Mouse (Mus musculus) adrenal gland, adult 8-10 months (tissue): ENCODE measurements around the gene Sparcl1. TPM values are rescaled to one million over a fixed set of nuclear protein-coding genes. Genes with fewer than 3 reads are reported as not detected.
A peak's percentile ranks its signal among the peaks of the same experiment; 100 is the strongest.

Experiments used
- DNase-seq: peaks from one replicate; pipeline ENCODE4 v3.0.0; 2022
- total RNA-seq, 4 experiments: library from RNA; stranded (reverse); gene quantifications; 2 replicates each; pipeline ENCODE4 v1.2.4; 2022

Gene Sparcl1
- total RNA-seq, 4 experiments from 2014 or later, result 33.3 to 48.7 (median 41.3) TPM

- DNase-seq, result no peak
These were observed 3.2 kb downstream of the Sparcl1 start for GRCm38 (mm10) chr5:104110171-104110920.

GRCm38 (mm10) chr5:104109516-104109915, 4.0 kb downstream of the Sparcl1 start:
- DNase-seq, result peak; percentile 39

GRCm38 (mm10) chr5:104108879-104109369, 4.6 kb downstream of the Sparcl1 start:
- no peak for DNase-seq

- no peak for DNase-seq
These were observed 5.2 kb downstream of the Sparcl1 start for GRCm38 (mm10) chr5:104108127-104108875.

- DNase-seq, result no peak
These were observed 9.4 kb downstream of the Sparcl1 start for GRCm38 (mm10) chr5:104104111-104104510.

GRCm38 (mm10) chr5:104103171-104103570, 10.4 kb downstream of the Sparcl1 start:
- DNase-seq, result no peak

GRCm38 (mm10) chr5:104101678-104102531, 11.6 kb downstream of the Sparcl1 start:
- no peak for DNase-seq

- DNase-seq, result no peak
These were observed 17.2 kb downstream of the Sparcl1 start for GRCm38 (mm10) chr5:104096078-104096938.

- no peak for DNase-seq
These were observed 18.0 kb downstream of the Sparcl1 start for GRCm38 (mm10) chr5:104095416-104096077.

- DNase-seq, result no peak
These were observed 23.8 kb downstream of the Sparcl1 start for GRCm38 (mm10) chr5:104089751-104090150.

GRCm38 (mm10) chr5:104085366-104085765, 28.2 kb downstream of the Sparcl1 start:
- DNase-seq, result no peak

- no peak for DNase-seq
These were observed 32.8 kb downstream of the Sparcl1 start for GRCm38 (mm10) chr5:104080736-104081135.

GRCm38 (mm10) chr5:104077508-104077907, 36.0 kb downstream of the Sparcl1 start, which contains the start of gene Gm17660:
Gm17660 (minus strand) TSS chr5:104077608.
- no peak for DNase-seq

GRCm38 (mm10) chr5:104076361-104076760, 37.2 kb downstream of the Sparcl1 start:
- DNase-seq, result no peak

- DNase-seq, result no peak
These were observed 39.1 kb downstream of the Sparcl1 start for GRCm38 (mm10) chr5:104074388-104074787.

GRCm38 (mm10) chr5:104073602-104074001, 39.9 kb downstream of the Sparcl1 start:
- DNase-seq, result no peak

GRCm38 (mm10) chr5:104072272-104072886, 41.2 kb downstream of the Sparcl1 start:
- DNase-seq, result no peak

- DNase-seq, result no peak
These were observed 42.5 kb downstream of the Sparcl1 start for GRCm38 (mm10) chr5:104071048-104071447.

- DNase-seq, result no peak
These were observed 44.8 kb downstream of the Sparcl1 start for GRCm38 (mm10) chr5:104068751-104069150.

GRCm38 (mm10) chr5:104062773-104063551, 50.6 kb downstream of the Sparcl1 start:
- DNase-seq, result no peak
